Mouse (Mus musculus) C2C12 (cell line): ENCODE results near the gene Melk. TPM values are rescaled to one million over a fixed set of nuclear protein-coding genes. Genes with fewer than 3 reads are reported as not detected.

Experiments used
- H3K27me3 ChIP-seq: one replicate; pipeline ENCODE4 v1.6.1; 2011; ENCODE audit not compliant: control insufficient read depth, insufficient read depth, insufficient read length
- H3K36me3 ChIP-seq: one replicate; pipeline ENCODE4 v1.6.1; 2011; ENCODE audit not compliant: control insufficient read depth, insufficient read depth
- H3K4me3 ChIP-seq: one replicate; pipeline ENCODE4 v1.5.1; 2011; ENCODE audit warnings: mild to moderate bottlenecking, control low read depth; ENCODE audit not compliant: poor library complexity, insufficient read depth, severe bottlenecking
- H3K79me2 ChIP-seq: one replicate; pipeline ENCODE4 v1.6.1; 2011; ENCODE audit not compliant: control insufficient read depth, insufficient read depth
- H3K79me3 ChIP-seq: one replicate; pipeline ENCODE4 v1.6.1; 2011; ENCODE audit warnings: low read depth, control low read depth
- H3ac ChIP-seq: one replicate; pipeline ENCODE3; 2011; ENCODE audit warnings: low read depth; ENCODE audit not compliant: control insufficient read depth, insufficient read length
- CEBPB ChIP-seq: IDR thresholded peaks from one replicate; pipeline ENCODE4 v1.6.1; 2011; ENCODE audit warnings: low read depth, mild to moderate bottlenecking, control low read depth, moderate library complexity
- CTCF ChIP-seq: IDR thresholded peaks from one replicate; pipeline ENCODE4 v1.5.1; 2011; ENCODE audit not compliant: control insufficient read depth, insufficient read depth, insufficient read length
- FOSL1 ChIP-seq: IDR thresholded peaks from one replicate; pipeline ENCODE4 v1.8.0; 2011; ENCODE audit warnings: mild to moderate bottlenecking, low read length; ENCODE audit not compliant: poor library complexity, insufficient read depth, severe bottlenecking
- MAX ChIP-seq: IDR thresholded peaks from one replicate; pipeline ENCODE4 v1.6.1; 2011; ENCODE audit warnings: mild to moderate bottlenecking, control low read depth
- MYOD1 ChIP-seq: IDR thresholded peaks from one replicate; pipeline ENCODE4 v1.6.1; 2011; ENCODE audit warnings: low read depth; ENCODE audit not compliant: control insufficient read depth, insufficient read length
- MYOG ChIP-seq: IDR thresholded peaks from one replicate; pipeline ENCODE4 v1.6.1; 2011; ENCODE audit not compliant: control insufficient read depth, insufficient read length; ENCODE audit errors: extremely low read depth
- USF1 ChIP-seq: IDR thresholded peaks from one replicate; pipeline ENCODE4 v1.6.1; 2011; ENCODE audit warnings: low read depth, mild to moderate bottlenecking, control low read depth, moderate library complexity
- polyA plus RNA-seq: library from polyadenylated mRNA; unstranded; fragments of >200 nt; fragmentation: generic; extraction: Trizol; gene quantifications from one replicate; pipeline ENCODE4 v1.2.1, GENCODE M21; 2012; ENCODE audit warnings: missing spikeins

Melk gene
- polyA plus RNA-seq, 1 experiment = 25.0 TPM

- Histone ChIP-seq H3K4me3 (no peak overlapping the region), H3K79me2 (no peaks in the 10 kb centered on the region), H3K79me3 (no peaks in the 10 kb centered on the region), H3K27me3 (peaks cover 18% of the 10 kb centered on the region), H3K36me3 (no peaks in the 10 kb centered on the region), H3ac (no peak overlapping the region)
- TF ChIP-seq FOSL1 (no peak), MYOG (no peak), USF1 (no peak), CEBPB (no peak), MYOD1 (no peak), MAX (no peak), CTCF (no peak)
These were observed 103.8 kb downstream of the Melk start for GRCm38 (mm10) chr4:44404487-44404886.

Other genes with a start within 250 kb of the Melk start
- gene Gne, start 216.7 kb upstream of the Melk start, polyA plus RNA-seq = 15.1 TPM
- gene Rnf38, start 67.1 kb upstream of the Melk start, polyA plus RNA-seq = 9.8 TPM